Mouse (Mus musculus) limb, embryonic 15.5 days (tissue): Measurements from ENCODE around the gene Gm20388. TPM values are rescaled to one million over a fixed set of nuclear protein-coding genes. Genes with fewer than 3 reads are reported as not detected.

Experiments used
- ATAC-seq: fragments of 200-750 bp; cut with Nextera tagmentation; 2 replicates; pipeline ENCODE4 v1.8.0; 2017; ENCODE audit warnings: low read depth, moderate TSS enrichment; ENCODE audit not compliant: insufficient number of reproducible peaks, low FRiP score, low TSS enrichment
- H3K27ac ChIP-seq: fragments of 300-500 bp; sonication (generic); 2 replicates; pipeline ENCODE4 v1.5.1; 2015; ENCODE audit warnings: moderate library complexity, mild to moderate bottlenecking, inconsistent platforms
- H3K27me3 ChIP-seq: fragments of 300-500 bp; sonication (generic); 2 replicates; pipeline ENCODE4 v1.6.1; 2015; ENCODE audit warnings: inconsistent platforms
- H3K36me3 ChIP-seq: fragments of 300-500 bp; sonication (generic); 2 replicates; pipeline ENCODE4 v1.6.1; 2015; ENCODE audit warnings: inconsistent platforms
- H3K4me1 ChIP-seq: fragments of 300-500 bp; sonication (generic); 2 replicates; pipeline ENCODE4 v1.6.1; 2015; ENCODE audit warnings: inconsistent platforms
- H3K4me2 ChIP-seq: fragments of 300-500 bp; sonication (generic); 2 replicates; pipeline ENCODE4 v1.6.1; 2015; ENCODE audit warnings: mild to moderate bottlenecking, inconsistent platforms
- H3K4me3 ChIP-seq: fragments of 300-500 bp; sonication (generic); 2 replicates; pipeline ENCODE4 v1.5.1; 2015; ENCODE audit warnings: mild to moderate bottlenecking, inconsistent platforms
- H3K9ac ChIP-seq: fragments of 300-500 bp; sonication (generic); 2 replicates; pipeline ENCODE4 v1.6.1; 2015; ENCODE audit warnings: inconsistent platforms
- H3K9me3 ChIP-seq: fragments of 300-500 bp; sonication (generic); 2 replicates; pipeline ENCODE4 v1.6.1; 2016; ENCODE audit warnings: inconsistent platforms
- WGBS: fragments of 180-500 bp; shearing (Covaris S2); methylation state at CpG from one replicate; pipeline ENCODE4 v1.1.7; 2015; 5-methylcytosine and 5-hydroxymethylcytosine counted together
- polyA plus RNA-seq: library from polyadenylated mRNA; unstranded; fragments of >200 nt; fragmentation: Nextera tagmentation; extraction: Ambion mirVana; gene quantifications from 2 replicates; pipeline ENCODE4 v1.2.1, GENCODE M21; 2015

Gene Gm20388
- polyA plus RNA-seq, 1 experiment from 2014 or later = 4.9 TPM

DNA sequence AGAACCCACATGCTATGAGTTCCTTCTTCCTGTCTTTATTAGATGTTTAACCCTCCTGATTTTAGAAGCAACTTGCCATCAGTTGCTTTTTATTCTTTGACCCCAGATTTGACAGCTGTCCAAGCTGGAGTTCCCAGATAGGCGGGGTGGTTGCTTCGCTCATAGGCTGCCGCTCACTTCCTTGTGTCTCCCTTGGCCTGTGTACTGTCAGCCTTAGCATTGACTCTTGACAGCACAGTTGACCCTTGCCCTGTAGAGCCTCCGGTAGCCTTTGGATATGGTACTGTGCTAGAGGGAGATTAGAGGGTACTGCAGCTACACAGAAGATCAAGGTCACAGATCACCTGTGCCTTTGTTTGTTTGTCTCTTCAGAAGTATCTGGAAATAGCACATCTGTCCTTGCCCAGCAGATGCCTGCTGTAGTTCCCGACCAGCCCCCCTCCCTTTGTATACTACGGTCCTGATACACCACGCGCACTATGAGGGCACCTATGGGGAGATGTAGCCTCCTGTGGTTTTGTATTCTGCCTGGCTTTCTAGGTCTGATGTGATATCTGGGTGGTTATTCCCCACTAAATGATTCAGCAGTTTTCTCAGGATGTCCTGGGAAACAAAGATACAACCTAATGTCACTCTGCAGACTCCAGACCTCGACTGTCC is 2494.6 kb downstream of the Gm20388 start:
- no peaks in the 10 kb centered on the region for H3K9me3 ChIP-seq
- no peak overlapping the region for H3K4me3 ChIP-seq
- H3K27me3 ChIP-seq = no peaks in the 10 kb centered on the region
- ATAC-seq = no peak
- H3K36me3 ChIP-seq = peaks cover 97% of the 10 kb centered on the region
- no peak overlapping the region for H3K9ac ChIP-seq
- H3K4me1 ChIP-seq = no peaks in the 10 kb centered on the region
- H3K4me2 ChIP-seq = no peak overlapping the region
- WGBS = 91% methylated on average over 9 of the region's 9 CpGs
- H3K27ac ChIP-seq = no peak overlapping the region

DNA sequence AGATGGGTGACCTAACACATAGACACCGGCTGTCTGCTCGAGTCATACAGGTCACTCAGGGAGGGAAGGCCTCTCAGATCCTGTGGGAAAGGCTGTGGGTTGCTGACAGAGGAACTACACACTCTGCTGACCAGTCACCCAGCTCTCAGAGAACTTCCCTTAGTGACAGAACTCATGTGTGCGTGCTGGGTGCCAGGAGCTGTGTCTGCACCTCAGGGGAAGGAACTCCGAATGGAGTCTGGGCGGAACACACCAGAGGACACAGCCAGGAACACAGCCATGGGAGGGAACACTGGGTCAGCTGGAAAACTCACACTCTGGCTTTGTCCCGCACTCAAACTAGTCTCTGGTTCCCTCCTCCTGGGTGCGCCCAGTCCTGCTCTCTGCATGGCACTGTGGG is 2497.0 kb downstream of the Gm20388 start:
- H3K9me3 ChIP-seq = no peaks in the 10 kb centered on the region

DNA sequence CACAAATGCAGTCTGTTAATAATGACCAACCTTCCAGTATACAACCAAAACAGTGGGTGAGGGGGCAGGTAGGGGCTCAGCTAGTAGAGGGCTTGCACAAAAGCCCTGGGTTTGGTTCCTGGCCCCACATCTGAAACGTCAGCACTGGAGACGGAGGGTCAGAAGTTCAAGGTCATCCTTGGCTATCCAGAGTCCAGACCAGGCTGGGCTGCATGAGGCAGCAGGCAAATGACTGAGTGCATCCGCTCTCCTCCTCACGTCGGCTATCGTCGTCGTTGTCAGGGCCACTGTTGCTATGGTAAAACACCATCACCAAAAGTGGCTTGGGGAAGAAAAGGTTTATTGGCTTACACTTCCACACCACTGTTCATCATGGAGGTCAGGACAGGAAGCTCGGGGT is 2503.7 kb downstream of the Gm20388 start:
- no peak for ATAC-seq
- Histone ChIP-seq H3K4me2 (no peak overlapping the region), H3K27ac (no peak overlapping the region), H3K36me3 (peaks cover 94% of the 10 kb centered on the region), H3K4me3 (no peak overlapping the region), H3K9ac (no peak overlapping the region), H3K4me1 (no peaks in the 10 kb centered on the region), H3K9me3 (no peaks in the 10 kb centered on the region), H3K27me3 (no peaks in the 10 kb centered on the region)
- 88% methylated on average over 9 of the region's 9 CpGs for WGBS

More for the DNA sequence above, 2497.0 kb downstream of the Gm20388 start:
- H3K4me1 ChIP-seq = no peaks in the 10 kb centered on the region
- no peak for ATAC-seq
- WGBS = 88% methylated on average over 7 of the region's 7 CpGs
- H3K27me3 ChIP-seq = no peaks in the 10 kb centered on the region
- H3K4me2 ChIP-seq = no peak overlapping the region
- H3K36me3 ChIP-seq = peaks cover 97% of the 10 kb centered on the region
- H3K27ac ChIP-seq = no peak overlapping the region
- H3K9ac ChIP-seq = no peak overlapping the region
- H3K4me3 ChIP-seq = no peak overlapping the region

DNA sequence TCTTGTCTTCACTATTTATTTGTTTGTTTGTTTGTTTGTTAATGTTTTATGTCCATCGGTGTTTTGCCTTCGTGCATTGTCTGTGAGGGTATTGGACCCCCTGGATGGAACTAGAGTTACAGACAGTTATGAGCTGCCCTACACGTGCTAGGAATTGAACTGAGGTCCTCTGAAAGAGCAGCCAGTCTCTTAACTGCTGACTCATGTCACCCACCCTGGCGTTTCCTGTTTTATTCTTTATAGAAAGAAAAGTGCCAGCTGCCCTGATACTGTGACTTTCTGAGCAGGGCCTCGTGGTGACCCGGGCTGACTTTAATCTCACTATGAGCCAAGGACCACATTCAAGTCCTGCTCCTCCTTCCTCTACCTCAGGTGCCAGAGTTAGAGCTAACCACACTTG is 2504.9 kb downstream of the Gm20388 start:
- WGBS = 90% methylated on average over 6 of the region's 6 CpGs
- Histone ChIP-seq H3K36me3 (peaks cover 82% of the 10 kb centered on the region), H3K4me2 (no peak overlapping the region), H3K9ac (no peak overlapping the region), H3K4me1 (no peaks in the 10 kb centered on the region), H3K9me3 (no peaks in the 10 kb centered on the region), H3K4me3 (no peak overlapping the region), H3K27me3 (no peaks in the 10 kb centered on the region), H3K27ac (no peak overlapping the region)
- ATAC-seq = no peak

DNA sequence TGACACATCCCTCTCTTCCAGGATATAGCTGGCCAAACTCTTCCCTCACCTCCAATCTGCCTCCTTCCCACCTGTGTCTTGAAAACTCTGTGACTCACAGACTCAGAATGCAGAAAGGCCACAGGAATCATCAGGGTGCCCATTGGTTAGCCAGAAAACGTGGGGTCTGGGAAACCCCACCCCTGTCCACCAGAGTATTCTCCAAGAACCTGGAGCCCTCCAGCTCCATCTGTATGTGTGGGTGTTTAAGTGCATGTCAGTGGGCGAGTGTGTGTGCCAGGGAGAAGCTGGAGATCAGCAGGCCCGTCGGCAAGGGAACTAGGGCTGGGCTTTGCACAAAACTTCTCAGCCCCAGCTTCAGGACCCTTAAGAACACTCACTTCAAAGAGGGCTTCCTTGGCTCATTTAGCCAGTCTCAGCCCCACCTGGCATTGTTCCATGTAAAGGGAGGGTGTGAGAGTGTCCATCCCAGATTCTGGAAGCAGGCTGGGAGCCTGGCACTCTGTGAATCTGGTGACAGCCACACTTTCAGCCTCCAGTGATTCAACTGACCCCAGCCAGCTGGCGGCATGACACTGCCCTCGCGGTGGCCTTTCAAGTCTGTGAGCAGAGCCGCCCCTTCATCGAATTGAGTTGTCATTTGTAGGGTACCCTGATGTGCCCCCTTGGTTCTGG is 2509.4 kb downstream of the Gm20388 start:
- 71% methylated on average over 9 of the region's 9 CpGs for WGBS
- Histone ChIP-seq H3K4me3 (no peak overlapping the region), H3K9me3 (no peaks in the 10 kb centered on the region), H3K4me2 (no peak overlapping the region), H3K27ac (0 out of 2 replicates have a peak overlapping the region, but pooled peaks have one; percentile 33), H3K4me1 (no peaks in the 10 kb centered on the region), H3K9ac (no peak overlapping the region), H3K36me3 (peaks cover 52% of the 10 kb centered on the region), H3K27me3 (no peaks in the 10 kb centered on the region)
- ATAC-seq = no peak

DNA sequence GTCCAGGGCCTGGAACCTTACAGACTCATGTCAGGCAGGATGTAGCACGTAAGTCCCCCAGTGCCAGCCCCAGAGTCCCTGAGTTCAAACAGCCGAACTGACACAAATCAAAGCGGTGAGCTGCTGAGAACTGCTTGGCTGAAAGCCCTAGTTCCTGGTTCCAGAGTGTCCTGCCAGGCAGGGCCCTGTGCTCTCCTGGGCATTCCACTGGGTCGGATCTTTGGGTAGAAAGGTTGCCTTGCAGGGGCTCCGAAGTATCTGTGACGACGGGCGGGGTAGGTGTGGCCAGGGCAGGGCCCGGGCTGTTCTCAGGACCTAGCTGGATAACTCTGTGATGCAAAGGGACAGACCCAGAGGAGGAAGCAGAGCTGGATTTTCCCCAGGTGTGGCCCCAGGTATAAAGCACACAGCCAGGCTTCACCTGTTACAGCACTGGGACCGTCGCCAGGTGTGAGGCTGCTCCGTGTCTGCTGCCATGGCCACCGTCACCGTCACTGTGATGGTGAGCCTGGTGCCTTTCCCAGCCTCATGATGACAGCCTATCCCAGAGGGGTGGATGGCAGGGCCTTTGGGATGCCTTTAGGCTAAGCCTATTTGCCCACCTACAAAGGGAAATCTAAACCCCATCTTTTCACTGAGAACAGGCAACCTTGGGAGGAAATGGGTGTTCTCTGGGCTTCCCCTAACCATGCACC is 2510.9 kb downstream of the Gm20388 start, which contains the start of gene Il17c:
TSS of gene Il17c (plus strand) at position 645 of the 695 bp plus-strand sequence.
- H3K9me3 ChIP-seq = no peaks in the 10 kb centered on the region
- no peak for ATAC-seq
- H3K27me3 ChIP-seq = no peaks in the 10 kb centered on the region
- WGBS = 76% methylated on average over 14 of the region's 14 CpGs
- no peak within 1 kb of the TSS for H3K9ac ChIP-seq
- H3K27ac ChIP-seq = no peak within 1 kb of the TSS
- no peak within 1 kb of the TSS for H3K4me2 ChIP-seq
- H3K36me3 ChIP-seq = peaks cover 48% of the 10 kb centered on the region
- no peaks in the 10 kb centered on the region for H3K4me1 ChIP-seq
- H3K4me3 ChIP-seq = no peak within 1 kb of the TSS

DNA sequence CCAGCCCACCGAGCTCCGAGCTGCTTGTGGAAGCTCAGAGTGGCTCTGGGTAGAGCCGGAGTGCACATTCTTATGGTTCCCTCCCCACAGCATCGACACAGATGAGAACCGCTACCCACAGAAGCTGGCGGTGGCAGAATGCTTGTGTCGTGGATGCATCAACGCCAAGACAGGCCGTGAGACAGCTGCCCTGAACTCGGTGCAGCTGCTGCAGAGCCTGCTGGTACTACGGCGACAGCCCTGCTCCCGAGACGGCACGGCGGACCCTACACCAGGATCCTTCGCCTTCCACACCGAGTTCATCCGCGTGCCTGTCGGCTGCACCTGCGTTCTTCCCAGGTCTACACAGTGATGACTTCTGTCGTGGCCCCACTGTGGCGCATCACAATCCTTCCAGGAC is 2512.6 kb downstream of the Gm20388 start:
- no peaks in the 10 kb centered on the region for H3K4me1 ChIP-seq

DNA sequence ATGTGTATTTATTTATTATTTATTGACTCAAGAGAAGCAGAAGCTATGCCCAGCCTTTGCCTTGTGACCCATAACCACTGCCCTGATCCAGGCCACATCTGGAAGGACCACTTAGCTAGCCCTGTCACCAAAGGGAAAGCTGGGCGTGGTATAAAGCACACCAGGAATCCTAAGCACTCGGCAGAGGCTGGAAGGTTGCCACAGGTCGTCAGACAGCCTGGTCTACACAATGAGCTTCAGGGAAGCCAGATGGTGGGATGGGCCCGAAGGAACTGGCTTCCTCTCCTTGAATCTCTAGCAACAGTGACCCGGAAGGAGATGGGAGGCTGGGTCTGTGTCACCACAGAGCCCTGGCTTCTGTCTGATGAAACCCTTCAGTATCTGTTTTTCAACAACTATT is 2513.0 kb downstream of the Gm20388 start:
- Histone ChIP-seq H3K4me1 (no peaks in the 10 kb centered on the region), H3K36me3 (peaks cover 28% of the 10 kb centered on the region), H3K27me3 (no peaks in the 10 kb centered on the region), H3K27ac (no peak overlapping the region), H3K4me3 (no peak overlapping the region), H3K9ac (no peak overlapping the region), H3K9me3 (no peaks in the 10 kb centered on the region), H3K4me2 (no peak overlapping the region)
- WGBS = 41% methylated on average over 5 of the region's 5 CpGs
- no peak for ATAC-seq

More for the DNA sequence above, 2512.6 kb downstream of the Gm20388 start:
- no peak for ATAC-seq
- Histone ChIP-seq H3K9me3 (no peaks in the 10 kb centered on the region), H3K4me2 (no peak overlapping the region), H3K27ac (no peak overlapping the region), H3K4me3 (no peak overlapping the region), H3K36me3 (peaks cover 32% of the 10 kb centered on the region), H3K27me3 (no peaks in the 10 kb centered on the region), H3K9ac (no peak overlapping the region)
- 82% methylated on average over 24 of the region's 24 CpGs for WGBS

DNA sequence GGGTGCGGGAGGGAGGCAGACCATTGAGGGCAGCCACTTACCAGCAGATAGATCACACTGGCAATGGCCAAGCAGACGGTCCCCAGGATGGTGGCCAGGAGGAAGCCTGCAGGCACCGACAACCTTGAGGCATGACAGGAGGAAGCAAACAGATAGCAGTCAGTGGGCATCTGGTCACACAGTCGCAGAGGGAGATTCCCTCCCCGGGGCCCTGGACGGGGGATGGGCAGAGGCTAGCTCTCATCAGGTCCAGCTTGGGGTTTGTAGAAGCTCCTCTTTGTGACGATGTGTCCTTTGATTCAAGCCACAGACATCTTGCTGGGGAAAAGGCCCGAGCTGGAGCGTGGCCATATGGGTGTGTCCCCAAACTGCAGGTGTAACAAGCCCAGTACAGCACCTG is 2515.5 kb downstream of the Gm20388 start:
- no peak overlapping the region for H3K4me2 ChIP-seq

DNA sequence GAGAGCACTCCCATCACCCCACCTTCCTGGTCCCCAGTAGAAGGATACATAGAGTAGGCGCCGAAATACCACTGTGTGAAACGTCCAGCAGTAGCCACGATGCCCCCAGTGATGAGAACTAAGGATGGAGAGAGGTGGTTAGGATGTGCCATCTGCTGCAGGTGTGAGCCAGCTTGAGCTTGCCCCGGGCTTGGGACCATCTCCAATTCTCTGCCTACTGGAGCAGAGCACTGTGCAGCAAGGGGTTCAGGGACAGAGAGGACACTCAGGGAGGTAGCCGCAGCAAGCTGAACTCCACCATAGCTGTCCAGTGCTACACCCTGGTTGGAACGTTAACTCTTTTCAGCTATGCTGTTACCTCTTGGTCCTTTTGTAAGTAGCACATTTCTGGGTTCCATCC is 2517.0 kb downstream of the Gm20388 start:
- H3K9me3 ChIP-seq = no peaks in the 10 kb centered on the region
- peaks cover 19% of the 10 kb centered on the region for H3K4me1 ChIP-seq
- no peaks in the 10 kb centered on the region for H3K27me3 ChIP-seq
- no peak for ATAC-seq
- no peak overlapping the region for H3K9ac ChIP-seq
- no peak overlapping the region for H3K4me3 ChIP-seq
- H3K4me2 ChIP-seq = no peak overlapping the region
- no peak overlapping the region for H3K27ac ChIP-seq
- H3K36me3 ChIP-seq = peaks cover 26% of the 10 kb centered on the region; the same call in 1 of the 2 replicates
- 88% methylated on average over 7 of the region's 7 CpGs for WGBS

More for the DNA sequence above, 2515.5 kb downstream of the Gm20388 start:
- no peaks in the 10 kb centered on the region for H3K9me3 ChIP-seq
- H3K4me1 ChIP-seq = 0 out of 2 replicates have a peak, but pooled peaks cover 5% of the 10 kb centered on the region
- peaks cover 26% of the 10 kb centered on the region; the same call in 1 of the 2 replicates for H3K36me3 ChIP-seq
- no peak overlapping the region for H3K4me3 ChIP-seq
- no peak for ATAC-seq
- no peak overlapping the region for H3K9ac ChIP-seq
- WGBS = 75% methylated on average over 9 of the region's 9 CpGs
- no peak overlapping the region for H3K27ac ChIP-seq
- no peaks in the 10 kb centered on the region for H3K27me3 ChIP-seq

DNA sequence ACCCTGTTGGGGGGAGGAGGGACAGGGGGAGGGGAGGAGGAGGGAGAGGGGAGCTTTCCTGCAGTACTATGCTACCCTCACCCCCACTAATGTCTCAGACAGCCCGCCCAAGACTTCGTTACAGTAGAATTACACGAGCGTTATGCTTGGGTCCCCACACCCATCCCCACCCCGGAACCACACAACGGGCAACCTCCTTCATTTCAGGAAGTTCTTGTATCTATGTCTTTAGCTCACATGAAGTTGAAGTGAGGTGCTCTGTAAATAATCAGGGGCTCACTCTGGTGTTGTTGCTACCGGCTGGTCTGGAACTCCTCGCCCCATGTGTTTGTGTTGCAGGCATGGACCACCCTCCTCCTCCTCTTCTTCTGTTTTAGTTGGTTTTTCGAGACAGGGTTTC is 2517.5 kb downstream of the Gm20388 start:
- Histone ChIP-seq H3K36me3 (peaks cover 22% of the 10 kb centered on the region; the same call in 1 of the 2 replicates), H3K4me2 (no peak overlapping the region), H3K4me3 (no peak overlapping the region), H3K27ac (no peak overlapping the region), H3K9ac (no peak overlapping the region), H3K4me1 (peaks cover 25% of the 10 kb centered on the region), H3K9me3 (no peaks in the 10 kb centered on the region), H3K27me3 (no peaks in the 10 kb centered on the region)
- ATAC-seq = no peak
- WGBS = 84% methylated on average over 9 of the region's 9 CpGs
